Mouse (Mus musculus) midbrain, embryonic 11.5 days (tissue): ENCODE measurements around the gene Pa2g4. TPM values are rescaled to one million over a fixed set of nuclear protein-coding genes. Genes with fewer than 3 reads are reported as not detected.

ENCODE experiments used
- microRNA-seq: library from miRNA; unstranded; fragments of <30 nt; microRNA quantifications from one replicate; pipeline ENCODE4, GENCODE M21; 2017
- polyA plus RNA-seq: library from polyadenylated mRNA; unstranded; fragments of >200 nt; fragmentation: Nextera tagmentation; extraction: Ambion mirVana; gene quantifications from 2 replicates; pipeline ENCODE4 v1.2.1, GENCODE M21; 2014

The Pa2g4 gene
- polyA plus RNA-seq, 1 experiment from 2014 or later = 249 TPM

Small RNAs within 50 kb of the gene (microRNA-seq; reads per million reads assigned to microRNA genes)
- gene Gm47275 (not detected), gene Mir6916 (not detected), gene Mir6917 (not detected)

Other genes with a start within 250 kb of the Pa2g4 start
- gene Cnpy2, start 243.5 kb downstream of the Pa2g4 start, polyA plus RNA-seq = 222 and 239 TPM in 2 replicates
- gene Cs, start 228.3 kb downstream of the Pa2g4 start, polyA plus RNA-seq = 236 and 248 TPM in 2 replicates
- 23.1 and 23.4 TPM in 2 replicates for gene Coq10a, start 197.0 kb downstream of the Pa2g4 start, polyA plus RNA-seq
- gene Ankrd52, start 188.9 kb downstream of the Pa2g4 start, polyA plus RNA-seq = 7.5 and 8.6 TPM in 2 replicates
- not detected in 2 replicates for gene Slc39a5, start 164.8 kb downstream of the Pa2g4 start, polyA plus RNA-seq
- gene Nabp2, start 154.5 kb downstream of the Pa2g4 start, polyA plus RNA-seq = 131 and 154 TPM in 2 replicates
- gene Rnf41, start 154.3 kb downstream of the Pa2g4 start, polyA plus RNA-seq = 43.1 and 43.8 TPM in 2 replicates
- gene Smarcc2, start 106.7 kb downstream of the Pa2g4 start, polyA plus RNA-seq = 124 and 138 TPM in 2 replicates
- gene Myl6, start 71.8 kb downstream of the Pa2g4 start, polyA plus RNA-seq = 683 and 746 TPM in 2 replicates
- gene Myl6b, start 67.3 kb downstream of the Pa2g4 start, polyA plus RNA-seq = 3.4 and 3.7 TPM in 2 replicates
- gene Esyt1, start 40.1 kb downstream of the Pa2g4 start, polyA plus RNA-seq = 15.6 and 18.1 TPM in 2 replicates
- 16.0 and 19.0 TPM in 2 replicates for gene Zc3h10, start 18.2 kb downstream of the Pa2g4 start, polyA plus RNA-seq
- 2,670 and 2,991 TPM in 2 replicates for gene Rpl41, start 16.7 kb downstream of the Pa2g4 start, polyA plus RNA-seq
- gene Erbb3, start 23.7 kb upstream of the Pa2g4 start, polyA plus RNA-seq = 0.49 and 0.77 TPM in 2 replicates
- gene Rps26, start 60.8 kb upstream of the Pa2g4 start, polyA plus RNA-seq = 588 and 638 TPM in 2 replicates
- 3.8 and 4.2 TPM in 2 replicates for gene Ikzf4, start 80.0 kb upstream of the Pa2g4 start, polyA plus RNA-seq
- gene Suox, start 108.1 kb upstream of the Pa2g4 start, polyA plus RNA-seq = 12.5 and 12.7 TPM in 2 replicates
- gene Rab5b, start 130.3 kb upstream of the Pa2g4 start, polyA plus RNA-seq = 80.1 and 82.6 TPM in 2 replicates
- 2.2 and 3.1 TPM in 2 replicates for gene Pmel, start 138.2 kb upstream of the Pa2g4 start, polyA plus RNA-seq
- 98.9 and 99.1 TPM in 2 replicates for gene Cdk2, start 139.0 kb upstream of the Pa2g4 start, polyA plus RNA-seq
- 5.4 and 5.7 TPM in 2 replicates for gene Dgka, start 178.9 kb upstream of the Pa2g4 start, polyA plus RNA-seq
- 43.5 and 48.1 TPM in 2 replicates for gene Pym1, start 181.9 kb upstream of the Pa2g4 start, polyA plus RNA-seq
- gene Mmp19, start 224.9 kb upstream of the Pa2g4 start, polyA plus RNA-seq = 0.26 and 0.33 TPM in 2 replicates
- gene Dnajc14, start 238.1 kb upstream of the Pa2g4 start, polyA plus RNA-seq = 36.3 and 40.3 TPM in 2 replicates
- gene Tmem198b, start 238.4 kb upstream of the Pa2g4 start, polyA plus RNA-seq = 17.4 and 18.6 TPM in 2 replicates